Mouse (Mus musculus) lung, embryonic 14.5 days (tissue): ENCODE data around the gene Slc10a4. TPM values are rescaled to one million over a fixed set of nuclear protein-coding genes. Genes with fewer than 3 reads are reported as not detected.

Source experiments
- ATAC-seq: fragments of 200-750 bp; cut with Nextera tagmentation; 2 replicates; pipeline ENCODE4 v1.8.0; 2017; ENCODE audit warnings: mild to moderate bottlenecking, moderate TSS enrichment, moderate library complexity; ENCODE audit not compliant: insufficient read depth
- DNase-seq: peaks from one replicate; pipeline ENCODE4 v3.0.0-alpha.2; 2015
- H3K27ac ChIP-seq: fragments of 300-500 bp; sonication (generic); 2 replicates; pipeline ENCODE4 v1.5.1; 2014; ENCODE audit warnings: low read depth, mild to moderate bottlenecking, moderate library complexity
- H3K27me3 ChIP-seq: fragments of 300-500 bp; sonication (generic); 2 replicates; pipeline ENCODE4 v1.6.1; 2014; ENCODE audit warnings: low read length, control low read depth; ENCODE audit not compliant: insufficient read depth
- H3K36me3 ChIP-seq: fragments of 300-500 bp; sonication (generic); 2 replicates; pipeline ENCODE4 v1.6.1; 2014; ENCODE audit warnings: control low read depth; ENCODE audit not compliant: insufficient read depth
- H3K4me1 ChIP-seq: fragments of 300-500 bp; sonication (generic); 2 replicates; pipeline ENCODE4 v1.6.1; 2014; ENCODE audit warnings: antibody characterized with exemption, control low read depth; ENCODE audit not compliant: insufficient read depth
- H3K4me2 ChIP-seq: fragments of 300-500 bp; sonication (generic); 2 replicates; pipeline ENCODE4 v1.6.1; 2014; ENCODE audit warnings: mild to moderate bottlenecking
- H3K4me3 ChIP-seq: fragments of 300-500 bp; sonication (generic); 2 replicates; pipeline ENCODE4 v1.5.1; 2014; ENCODE audit warnings: low read depth, low read length
- H3K9ac ChIP-seq: fragments of 300-500 bp; sonication (generic); 2 replicates; pipeline ENCODE4 v1.6.1; 2014
- H3K9me3 ChIP-seq: fragments of 300-500 bp; sonication (generic); 2 replicates; pipeline ENCODE4 v1.6.1; 2016; ENCODE audit warnings: low read depth, low read length, control low read depth
- CTCF ChIP-seq: IDR thresholded peaks from 2 replicates; pipeline ENCODE4 v1.5.1; 2016; ENCODE audit warnings: antibody characterized with exemption, low read depth
- WGBS: fragments of 180-500 bp; shearing (Covaris S2); extraction: QIAGEN DNeasy Blood & Tissue Kit; methylation state at CpG from one replicate; pipeline ENCODE4 v1.1.7; 2014; 5-methylcytosine and 5-hydroxymethylcytosine counted together
- polyA plus RNA-seq: library from polyadenylated mRNA; unstranded; fragments of >200 nt; fragmentation: Nextera tagmentation; extraction: Ambion mirVana; gene quantifications from 2 replicates; pipeline ENCODE4 v1.2.1, GENCODE M21; 2014

Gene Slc10a4
- polyA plus RNA-seq, 1 experiment from 2014 or later: 0.28 TPM

DNA sequence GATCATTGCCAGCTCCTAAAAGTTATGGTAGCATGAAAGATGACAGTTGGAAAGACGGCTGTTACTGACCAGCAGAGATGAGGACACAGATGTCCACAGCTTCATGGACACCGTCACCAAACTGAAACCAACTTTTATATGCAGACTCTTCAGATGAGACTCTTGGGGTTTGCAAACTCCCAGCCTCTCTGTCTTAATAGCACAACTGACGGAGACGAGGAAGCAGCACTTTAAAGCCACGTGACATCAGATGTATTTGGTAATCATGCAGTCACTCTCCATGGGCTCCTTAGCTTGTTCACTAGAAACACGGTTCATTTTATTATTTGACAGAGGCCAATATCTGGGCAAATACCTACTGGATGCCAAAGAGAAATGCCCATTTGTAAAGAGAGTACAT, 30.7 kb upstream of the Slc10a4 start:
- whole genome bisulfite sequencing: 90% methylated on average over 6 of the region's 6 CpGs
- peaks cover 55% of the 10 kb centered on the region for H3K36me3 ChIP-seq
- no peak overlapping the region for H3K4me2 ChIP-seq

DNA sequence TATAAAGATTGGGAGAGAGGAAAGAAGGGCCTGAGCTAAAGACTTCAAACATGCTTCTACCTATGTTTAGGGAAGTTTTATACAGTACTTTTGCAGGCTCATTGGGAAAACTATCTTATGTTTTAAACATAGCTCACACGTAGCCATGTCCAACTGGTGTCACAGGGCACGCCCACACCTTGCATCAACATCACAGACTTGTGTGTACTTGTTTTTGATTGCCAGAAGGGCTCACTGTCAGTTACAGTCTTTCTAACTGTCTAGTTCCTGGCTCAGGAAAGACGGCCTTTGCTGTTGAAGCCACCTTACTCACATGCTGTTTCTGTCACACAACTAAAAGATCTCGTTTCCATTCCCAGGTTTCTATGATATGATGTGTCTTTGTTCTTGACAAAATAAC, 30.1 kb upstream of the Slc10a4 start:
- peaks cover 57% of the 10 kb centered on the region for H3K36me3 ChIP-seq

More for the DNA sequence above, 30.7 kb upstream of the Slc10a4 start:
- Histone ChIP-seq H3K4me1 (no peaks in the 10 kb centered on the region), H3K4me3 (no peak overlapping the region), H3K9ac (no peak overlapping the region), H3K27me3 (no peaks in the 10 kb centered on the region), H3K9me3 (no peaks in the 10 kb centered on the region), H3K27ac (no peak overlapping the region)
- DNase-seq (no peak), ATAC-seq (no peak)
- TF ChIP-seq CTCF: no peak

DNA sequence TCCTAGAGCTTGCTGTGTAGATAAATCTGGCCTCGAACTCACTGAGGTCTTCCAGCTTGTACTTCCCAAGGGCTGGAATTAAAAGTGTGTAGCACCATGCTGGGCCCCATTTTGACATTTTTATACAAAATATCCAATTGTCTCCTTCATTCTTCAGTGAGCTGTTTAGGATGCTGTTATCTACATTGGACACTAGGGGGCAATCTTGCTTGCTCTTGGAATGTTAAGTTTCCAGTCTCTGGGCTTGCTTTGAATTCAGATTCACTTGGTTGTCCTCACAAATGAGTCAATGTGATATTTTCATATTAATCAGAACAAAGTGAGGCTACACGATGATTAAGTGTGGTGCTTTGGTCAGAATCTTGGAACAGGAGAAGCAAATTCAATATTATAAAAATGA, 22.6 kb upstream of the Slc10a4 start:
- TF ChIP-seq CTCF: peak; percentile 84
- Histone ChIP-seq H3K36me3 (peaks cover 18% of the 10 kb centered on the region), H3K27ac (no peak overlapping the region), H3K27me3 (no peaks in the 10 kb centered on the region), H3K4me2 (no peak overlapping the region), H3K9me3 (no peaks in the 10 kb centered on the region), H3K4me1 (no peaks in the 10 kb centered on the region), H3K9ac (no peak overlapping the region), H3K4me3 (no peak overlapping the region)
- 4% methylated on average over 2 of the region's 2 CpGs for WGBS
- ATAC-seq (no peak), DNase-seq (peak; percentile 87)

More for the DNA sequence above, 30.1 kb upstream of the Slc10a4 start:
- H3K9me3 ChIP-seq: no peaks in the 10 kb centered on the region
- H3K27ac ChIP-seq: no peak overlapping the region
- WGBS: 83% methylated on average over 4 of the region's 4 CpGs
- TF ChIP-seq CTCF: no peak
- no peaks in the 10 kb centered on the region for H3K27me3 ChIP-seq
- H3K4me2 ChIP-seq: no peak overlapping the region
- no peaks in the 10 kb centered on the region for H3K4me1 ChIP-seq
- no peak overlapping the region for H3K9ac ChIP-seq
- ATAC-seq (no peak), DNase-seq (no peak)
- H3K4me3 ChIP-seq: no peak overlapping the region

DNA sequence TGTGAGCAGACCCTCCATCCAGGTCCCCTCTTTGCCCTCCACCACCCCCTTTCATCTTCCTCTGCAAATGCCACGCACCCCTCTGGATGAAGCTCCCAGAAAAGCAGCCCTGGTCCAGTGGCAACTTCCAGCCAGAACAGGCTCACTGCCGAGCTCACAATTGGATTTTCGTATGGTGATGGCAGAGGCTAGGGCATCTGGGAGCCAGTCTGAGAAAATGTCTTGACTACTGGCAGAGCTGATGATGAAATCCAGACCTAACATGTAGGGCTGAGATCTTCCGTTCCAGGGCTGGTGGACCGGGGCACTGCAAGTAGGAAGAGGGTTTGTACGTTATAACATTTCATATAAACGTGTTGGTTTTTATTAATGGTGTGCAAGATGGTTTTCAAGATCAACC, 18.9 kb upstream of the Slc10a4 start:
- Histone ChIP-seq H3K4me2 (no peak overlapping the region), H3K9me3 (no peaks in the 10 kb centered on the region), H3K4me1 (no peaks in the 10 kb centered on the region), H3K27ac (no peak overlapping the region), H3K4me3 (no peak overlapping the region), H3K9ac (no peak overlapping the region), H3K27me3 (no peaks in the 10 kb centered on the region), H3K36me3 (no peaks in the 10 kb centered on the region)
- ATAC-seq (no peak), DNase-seq (no peak)
- 83% methylated on average over 7 of the region's 7 CpGs for WGBS
- no peak for TF ChIP-seq CTCF

DNA sequence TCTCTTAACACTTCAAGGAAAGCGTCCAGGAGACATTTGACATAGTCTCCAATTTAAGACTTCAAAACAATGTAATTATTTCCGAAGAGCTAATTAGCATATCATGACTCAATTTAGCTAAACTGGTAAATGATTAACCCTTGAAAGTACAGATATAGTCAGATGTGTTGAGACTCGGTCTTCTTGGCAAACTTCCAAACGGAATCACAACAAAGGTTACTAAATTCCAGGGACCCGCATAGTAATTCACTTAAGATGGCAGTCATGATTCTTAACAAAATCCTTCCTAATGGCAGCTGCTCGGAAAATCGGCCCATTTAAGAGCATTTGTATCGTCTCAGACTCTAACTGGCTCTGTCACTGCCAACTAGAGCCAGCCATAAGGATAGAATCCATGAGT, 16.9 kb upstream of the Slc10a4 start:
- DNase-seq (peak; percentile 18), ATAC-seq (no peak)
- Histone ChIP-seq H3K27ac (no peak overlapping the region), H3K36me3 (no peaks in the 10 kb centered on the region), H3K9ac (no peak overlapping the region), H3K4me1 (no peaks in the 10 kb centered on the region), H3K9me3 (no peaks in the 10 kb centered on the region), H3K4me3 (no peak overlapping the region), H3K4me2 (no peak overlapping the region), H3K27me3 (no peaks in the 10 kb centered on the region)
- 63% methylated on average over 8 of the region's 8 CpGs for WGBS
- TF ChIP-seq CTCF: no peak

DNA sequence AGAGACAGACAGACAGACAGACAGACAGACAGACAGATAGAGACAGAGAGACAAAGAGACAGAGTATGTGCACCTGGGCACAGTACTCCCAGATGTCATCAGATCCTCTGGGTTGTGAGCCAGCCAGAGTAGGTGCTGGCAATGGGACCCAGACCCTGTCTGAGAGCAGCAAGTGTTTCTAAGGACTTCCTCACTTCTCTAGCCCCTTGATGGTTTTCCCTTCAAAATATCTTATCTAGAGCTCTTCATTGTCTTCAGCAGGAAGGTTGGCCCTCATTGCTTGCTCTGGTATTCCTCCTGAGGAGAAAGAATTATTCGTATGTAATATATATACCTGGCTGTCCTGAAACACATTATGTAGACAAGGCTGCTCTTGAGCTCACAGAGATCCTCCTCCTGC, 14.2 kb upstream of the Slc10a4 start:
- H3K4me1 ChIP-seq: no peaks in the 10 kb centered on the region
- no peaks in the 10 kb centered on the region for H3K27me3 ChIP-seq
- no peak overlapping the region for H3K9ac ChIP-seq
- no peak for ATAC-seq
- H3K4me2 ChIP-seq: no peak overlapping the region
- 83% methylated on average over 1 of the region's 1 CpGs for WGBS
- H3K4me3 ChIP-seq: no peak overlapping the region
- TF ChIP-seq CTCF: no peak
- no peaks in the 10 kb centered on the region for H3K9me3 ChIP-seq
- no peaks in the 10 kb centered on the region for H3K36me3 ChIP-seq
- no peak for DNase-seq
- H3K27ac ChIP-seq: no peak overlapping the region

DNA sequence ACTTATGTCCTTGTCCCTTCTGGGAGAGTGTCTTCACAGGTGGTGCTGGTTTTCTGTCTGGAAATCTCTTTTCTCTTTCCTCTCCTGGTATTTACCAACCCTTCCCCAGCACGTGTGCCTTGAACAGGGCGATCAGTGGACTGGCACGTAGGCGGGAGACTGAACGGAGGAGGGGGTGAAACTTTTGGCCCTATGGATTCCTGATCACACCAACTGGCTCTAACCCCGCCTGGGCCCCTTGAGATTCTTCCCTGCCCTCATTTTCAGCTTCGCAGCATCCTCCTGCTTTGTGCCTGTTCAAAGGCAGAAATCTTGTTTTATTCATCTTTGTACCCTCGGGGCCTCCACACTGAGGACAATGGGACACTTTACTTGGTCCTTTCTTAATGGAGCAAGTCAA, 12.3 kb upstream of the Slc10a4 start:
- Histone ChIP-seq H3K4me2 (no peak overlapping the region), H3K4me1 (no peaks in the 10 kb centered on the region), H3K9me3 (no peaks in the 10 kb centered on the region), H3K27me3 (no peaks in the 10 kb centered on the region), H3K36me3 (no peaks in the 10 kb centered on the region), H3K9ac (no peak overlapping the region), H3K27ac (no peak overlapping the region), H3K4me3 (no peak overlapping the region)
- DNase-seq (no peak), ATAC-seq (no peak)
- TF ChIP-seq CTCF: no peak
- 71% methylated on average over 8 of the region's 8 CpGs for WGBS

DNA sequence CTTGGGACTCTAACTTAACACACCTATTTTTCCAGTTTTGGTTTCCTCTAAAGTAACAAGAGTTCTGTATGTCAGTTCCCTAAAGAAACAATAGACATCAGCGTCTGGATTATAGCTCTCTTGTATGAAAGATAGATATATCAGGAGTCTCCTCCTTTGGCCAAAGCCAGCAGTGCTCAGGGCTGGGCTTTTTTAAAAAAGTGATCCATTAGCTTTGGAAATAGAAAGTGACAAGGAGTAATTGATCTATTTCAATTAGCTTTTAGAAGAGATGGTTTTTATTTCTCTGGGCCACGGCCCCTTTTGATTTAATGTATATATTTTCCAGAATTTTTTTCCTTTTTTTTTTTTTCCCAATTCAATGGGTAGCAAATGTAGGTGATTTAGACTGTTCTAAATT, 11.8 kb upstream of the Slc10a4 start:
- Histone ChIP-seq H3K27me3 (no peaks in the 10 kb centered on the region), H3K4me1 (no peaks in the 10 kb centered on the region), H3K9ac (no peak overlapping the region), H3K36me3 (no peaks in the 10 kb centered on the region), H3K4me3 (no peak overlapping the region), H3K4me2 (no peak overlapping the region), H3K9me3 (no peaks in the 10 kb centered on the region), H3K27ac (no peak overlapping the region)
- WGBS: 65% methylated on average over 2 of the region's 2 CpGs
- TF ChIP-seq CTCF: no peak
- ATAC-seq (no peak), DNase-seq (no peak)
